Mouse (Mus musculus) mouse embryonic stem cell (cell line): Measurements from ENCODE around the gene Hist2h2ab.
"Not testable (repeated sequence)": the region's sequence is repeated elsewhere in the genome, so short reads cannot be mapped to it uniquely, and the experiment has no call there.

ENCODE experiments used
- in situ Hi-C, 2 experiments: fragments of 300-500 bp; cut with MboI; formaldehyde crosslinking; loops; 1 replicate in 1 of 2; 3 replicates in 1 of 2; pipeline ENCODE4 v1.14.3; 2019 to 2020; ENCODE audit warnings: low sequenced_read_pairs in 2 of 2, low pct_unique_long_range_greater_than_20kb in 1 of 2, mixed read lengths in 1 of 2; ENCODE audit not compliant: unreplicated experiment in 1 of 2

Gene Hist2h2ab

GRCm38 (mm10) chr3:96230910-96231757, 11.5 kb downstream of the Hist2h2ab start:
- in situ Hi-C loops, result no loop called here

GRCm38 (mm10) chr3:96231758-96232120, 12.1 kb downstream of the Hist2h2ab start:
- in situ Hi-C loops, result no loop called here

- in situ Hi-C loops, result no loop called here
These were observed 15.2 kb downstream of the Hist2h2ab start for GRCm38 (mm10) chr3:96234914-96235313.

GRCm38 (mm10) chr3:96235836-96236235, 16.2 kb downstream of the Hist2h2ab start:
- in situ Hi-C loops, result no loop called here

GRCm38 (mm10) chr3:96236834-96237334, 17.2 kb downstream of the Hist2h2ab start:
- in situ Hi-C loops, result no loop called here

GRCm38 (mm10) chr3:96237335-96237903, 17.8 kb downstream of the Hist2h2ab start:
- in situ Hi-C loops, result no loop called here

- in situ Hi-C loops, result no loop called here
These were observed 18.3 kb downstream of the Hist2h2ab start for GRCm38 (mm10) chr3:96237904-96238511.

- in situ Hi-C loops, result not testable (repeated sequence)
These were observed 19.5 kb downstream of the Hist2h2ab start, which contains the start of gene Hist2h3c2 for GRCm38 (mm10) chr3:96238954-96239793. Gene Hist2h3c2 (minus strand): TSS chr3:96239127.

- in situ Hi-C loops, result not testable (repeated sequence)
These were observed 20.5 kb downstream of the Hist2h2ab start, which contains the start of gene Hist2h2aa2 for GRCm38 (mm10) chr3:96239949-96240798. Gene Hist2h2aa2 (minus strand): TSS chr3:96240276.

GRCm38 (mm10) chr3:96240799-96241197, 21.1 kb downstream of the Hist2h2ab start:
- in situ Hi-C loops, result no loop called here

- in situ Hi-C loops, result no loop called here
These were observed 24.4 kb downstream of the Hist2h2ab start for GRCm38 (mm10) chr3:96243921-96244572.

GRCm38 (mm10) chr3:96245003-96245886, 25.6 kb downstream of the Hist2h2ab start, which contains the start of gene Hist2h2aa1:
Gene Hist2h2aa1 (plus strand): TSS chr3:96245497.
- in situ Hi-C loops, result not testable (repeated sequence)

- in situ Hi-C loops, result not testable (repeated sequence)
These were observed 26.4 kb downstream of the Hist2h2ab start for GRCm38 (mm10) chr3:96246018-96246417.

GRCm38 (mm10) chr3:96246427-96246856, 26.8 kb downstream of the Hist2h2ab start, which contains the start of gene Hist2h3c1:
Gene Hist2h3c1 (plus strand): TSS chr3:96246685.
- in situ Hi-C loops, result not testable (repeated sequence)

- in situ Hi-C loops, result no loop called here
These were observed 27.9 kb downstream of the Hist2h2ab start for GRCm38 (mm10) chr3:96247356-96248140.
